Mouse (Mus musculus) thymus, postnatal 36 days (tissue): ENCODE results near the gene Bricd5.
"Not testable (repeated sequence)": the region's sequence is repeated elsewhere in the genome, so short reads cannot be mapped to it uniquely, and the experiment has no call there.

Experiments used
- DNase-seq, 2 experiments: peaks; one replicate each; pipeline ENCODE4 v3.0.0; 2022; ENCODE audit warnings: mixed read lengths in 2 of 2

Gene Bricd5

DNA sequence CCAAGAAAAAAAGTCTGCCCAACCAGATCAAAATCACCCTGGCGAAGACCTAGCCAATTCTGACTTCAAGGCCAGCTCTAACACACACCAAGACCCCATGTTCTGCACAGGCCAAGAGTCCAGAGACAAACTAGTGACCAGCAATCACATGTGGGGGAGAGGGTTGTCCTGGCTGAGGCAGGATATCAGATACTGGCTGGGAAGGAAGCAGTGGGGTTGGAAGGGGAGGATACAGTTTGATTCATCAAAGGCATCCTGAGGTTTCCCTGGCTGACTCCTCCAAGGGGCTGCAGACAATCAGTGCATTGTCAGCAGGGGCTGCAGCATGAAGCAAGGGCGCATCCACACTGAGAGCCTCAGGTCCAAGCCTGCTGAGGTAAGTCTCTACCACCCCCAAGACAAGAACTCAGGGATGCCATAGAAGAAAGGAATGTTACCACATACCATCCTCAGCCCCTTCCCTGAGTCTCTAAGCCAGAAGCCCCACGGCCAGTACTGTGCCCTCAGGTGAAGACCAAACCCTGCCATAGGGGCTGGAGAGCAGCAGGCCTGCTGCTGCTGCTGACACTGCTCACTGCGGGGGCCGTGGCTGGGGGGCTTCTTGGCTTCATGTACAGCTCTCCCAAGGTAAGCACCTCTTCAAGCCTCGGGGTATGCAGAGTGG lies at the start of gene Bricd5:
Gene Bricd5 (plus strand): TSS at position 273 of the 664 bp plus-strand sequence.
- DNase-seq: no peak

- DNase-seq: no peak
These were observed 49.2 kb upstream of the Bricd5 start for GRCm38 (mm10) chr17:24424489-24424888.

DNA sequence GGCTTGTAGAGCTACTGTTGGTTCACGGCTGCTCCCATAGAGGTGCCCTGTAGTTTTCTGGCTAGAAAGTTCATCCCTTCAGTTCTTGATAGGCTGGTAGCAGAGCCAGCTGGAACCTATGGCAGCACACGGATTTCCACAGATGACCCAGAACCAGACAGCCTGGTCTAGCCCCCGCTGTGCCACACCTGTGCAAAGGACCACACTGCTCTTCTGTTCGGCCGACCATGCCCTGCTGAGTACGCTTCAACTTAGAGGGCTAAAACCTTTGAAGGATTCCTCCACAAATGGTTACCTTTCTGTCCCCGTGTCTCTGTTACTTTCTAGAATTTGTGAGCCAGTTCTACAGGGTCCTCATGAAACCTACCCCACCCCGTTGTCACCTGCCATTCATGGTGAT lies 48.4 kb upstream of the Bricd5 start:
- not testable (repeated sequence) for DNase-seq

DNA sequence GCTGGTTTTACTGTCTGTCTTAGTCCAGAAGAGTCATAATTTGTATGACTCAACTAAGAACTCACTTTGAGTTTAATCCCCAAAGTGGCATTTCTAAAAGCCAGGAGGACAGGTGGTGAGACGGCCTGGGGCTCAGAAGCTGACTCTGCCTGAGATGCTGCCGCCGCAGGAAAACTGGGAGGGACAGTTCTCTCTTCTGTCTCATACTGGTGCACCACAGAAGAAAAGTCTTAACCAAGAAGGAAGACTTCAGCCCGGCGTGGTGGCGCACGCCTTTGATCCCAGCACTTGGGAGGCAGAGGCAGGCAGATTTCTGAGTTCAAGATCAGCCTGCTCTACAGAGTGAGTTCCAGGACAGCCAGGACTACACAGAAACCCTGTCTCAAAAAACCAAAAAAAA lies 47.8 kb upstream of the Bricd5 start:
- DNase-seq: no peak

GRCm38 (mm10) chr17:24426471-24427169 lies 47.1 kb upstream of the Bricd5 start, which contains the start of gene Eci1:
Eci1 (plus strand) TSS chr17:24426641.
- peak; percentile 63 to 68 for DNase-seq

GRCm38 (mm10) chr17:24427170-24427557 lies 46.5 kb upstream of the Bricd5 start:
- no peak for DNase-seq

DNA sequence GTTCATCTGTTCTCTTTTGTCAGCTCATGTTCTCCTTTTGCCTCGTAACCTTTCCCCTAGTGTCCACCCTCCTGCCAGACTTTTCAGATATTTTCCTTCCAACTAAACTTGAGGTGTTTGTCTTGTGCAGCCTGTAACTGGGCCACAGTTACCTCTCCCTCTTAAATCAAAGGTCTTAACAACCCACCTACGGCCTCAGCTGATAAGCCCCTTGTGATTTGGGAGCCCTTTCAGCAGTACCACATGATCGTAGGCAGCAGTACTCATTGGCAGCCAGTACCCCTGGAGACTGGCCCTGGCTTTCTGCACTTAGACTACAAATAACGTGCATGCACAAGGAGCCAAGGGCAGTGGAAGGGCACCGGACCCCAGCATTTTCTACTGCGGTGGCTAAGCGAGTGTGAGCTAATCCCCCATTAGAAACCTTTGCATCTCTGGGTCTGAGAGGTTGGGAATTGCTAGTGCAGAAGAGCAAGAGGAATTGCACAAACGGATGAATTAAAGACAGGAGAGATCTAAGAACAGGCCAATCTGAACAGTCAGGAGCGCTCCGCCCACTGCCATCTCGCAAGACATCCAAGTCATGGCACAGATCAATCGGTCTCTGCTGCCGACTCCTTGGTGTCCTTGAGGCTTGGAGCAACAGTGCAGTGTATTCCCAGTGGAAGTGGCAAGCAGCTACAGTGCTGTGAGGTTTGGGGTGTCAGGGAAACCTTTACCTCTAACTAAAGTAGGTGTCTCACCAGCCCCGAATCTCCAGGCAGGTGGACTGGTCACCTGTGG lies 44.3 kb upstream of the Bricd5 start:
- DNase-seq: no peak

DNA sequence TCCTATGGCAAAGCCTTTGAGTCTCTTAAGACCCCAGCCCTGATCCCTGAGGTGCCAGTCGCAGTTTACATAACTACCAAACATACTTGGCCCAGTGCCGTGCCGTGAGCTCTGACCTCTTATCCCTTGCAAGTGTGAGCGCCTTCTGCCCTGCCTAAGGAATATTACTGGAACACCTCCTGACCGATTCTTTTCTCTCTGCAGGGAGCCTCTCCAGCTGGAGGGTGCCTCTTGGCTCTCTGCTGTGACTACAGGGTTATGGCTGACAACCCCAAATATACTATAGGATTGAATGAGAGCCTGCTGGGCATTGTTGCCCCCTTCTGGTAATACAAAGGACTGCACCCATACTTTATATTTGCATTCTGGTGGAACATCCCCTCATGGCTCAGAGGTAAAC lies 36.7 kb upstream of the Bricd5 start:
- no peak for DNase-seq

GRCm38 (mm10) chr17:24440377-24440776 lies 33.3 kb upstream of the Bricd5 start:
- DNase-seq: no peak

GRCm38 (mm10) chr17:24441148-24441547 lies 32.5 kb upstream of the Bricd5 start:
- no peak for DNase-seq

DNA sequence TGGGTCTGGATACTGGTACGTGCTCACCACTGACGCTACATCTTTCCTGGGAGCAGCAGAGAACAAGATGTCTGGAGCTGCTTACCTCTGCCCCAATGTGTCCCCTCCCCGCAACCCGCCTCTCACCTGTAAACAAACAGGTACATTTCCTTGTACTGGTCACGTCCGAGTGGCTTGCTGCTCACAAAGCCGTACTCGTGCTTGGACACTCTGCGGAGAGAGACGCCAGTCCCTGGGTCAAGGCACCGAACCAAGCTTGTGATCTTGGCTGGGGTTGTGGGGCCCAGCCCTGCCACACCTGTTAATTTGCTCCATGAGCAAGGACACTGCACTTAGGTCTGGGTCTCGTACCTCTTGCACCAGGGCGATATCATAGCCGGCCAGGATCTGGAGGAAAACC lies 31.6 kb upstream of the Bricd5 start:
- DNase-seq: no peak

DNA sequence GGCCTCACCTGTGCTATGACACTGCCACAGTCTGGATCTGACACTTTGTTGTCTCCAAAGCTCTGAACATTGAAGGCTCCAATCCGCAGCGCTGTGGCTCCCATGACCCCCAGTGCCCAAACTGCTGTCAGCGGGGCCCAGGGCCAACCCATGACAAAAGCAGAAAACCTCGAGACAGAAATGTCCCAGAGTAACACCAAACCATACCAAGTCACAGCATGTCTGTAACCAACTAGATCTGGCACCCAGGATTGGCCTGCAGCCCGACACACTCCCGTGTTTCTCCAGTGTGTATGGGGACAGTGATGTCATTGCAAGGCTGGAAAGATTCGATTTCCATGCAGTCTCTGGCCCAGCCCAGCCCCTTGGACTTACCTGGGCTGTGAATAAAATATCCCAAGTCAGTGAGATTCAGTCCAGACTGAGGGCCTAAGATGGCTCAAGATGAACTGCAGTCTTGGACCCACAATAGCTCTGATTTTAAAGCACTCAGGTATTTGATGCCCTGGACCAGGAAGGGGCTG lies 31.0 kb upstream of the Bricd5 start, which contains the start of gene Dnase1l2:
Gene Dnase1l2 (minus strand): TSS at position 474 of the 524 bp plus-strand sequence.
- DNase-seq: no peak

DNA sequence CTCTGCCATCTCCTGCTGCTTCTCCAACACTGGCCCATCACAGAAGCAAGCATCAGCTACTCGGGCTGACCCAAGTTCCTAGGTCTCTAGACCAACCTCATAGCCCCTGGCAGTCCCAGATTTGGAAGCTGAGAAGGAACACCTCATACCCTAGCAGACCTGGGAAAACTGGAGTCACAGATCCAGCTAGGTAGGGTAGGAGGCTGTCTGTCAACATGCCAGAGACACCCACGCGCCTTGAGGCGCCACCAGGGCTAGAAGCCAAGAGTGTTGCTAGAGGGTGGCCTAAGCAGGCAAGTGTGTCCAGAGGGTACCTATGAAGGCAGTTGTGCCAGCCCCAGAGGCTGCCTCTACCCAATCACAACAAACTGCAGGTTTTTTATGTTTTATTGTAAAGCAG lies 30.3 kb upstream of the Bricd5 start:
- DNase-seq: no peak

GRCm38 (mm10) chr17:24446590-24446989 lies 27.1 kb upstream of the Bricd5 start:
- DNase-seq: no peak

DNA sequence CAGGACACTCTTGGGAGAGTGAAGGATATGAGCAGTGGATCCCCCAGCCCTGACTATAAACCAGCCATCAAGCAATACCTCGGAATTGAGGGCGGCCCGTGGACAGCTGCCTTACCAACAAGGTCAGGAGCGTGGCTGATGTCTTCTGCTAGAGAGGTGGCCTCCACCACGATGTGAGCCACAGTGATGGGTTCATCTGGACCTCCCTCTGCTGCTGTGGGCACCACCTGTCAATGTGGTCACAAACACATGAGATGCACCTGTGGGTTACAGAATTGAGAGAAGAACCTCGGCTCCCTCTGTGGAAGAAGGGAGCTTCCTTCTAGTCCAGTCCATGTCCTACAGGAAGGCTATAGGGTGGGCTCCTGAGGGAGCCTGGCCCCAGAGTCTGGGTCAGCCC lies 24.2 kb upstream of the Bricd5 start:
- no peak for DNase-seq

DNA sequence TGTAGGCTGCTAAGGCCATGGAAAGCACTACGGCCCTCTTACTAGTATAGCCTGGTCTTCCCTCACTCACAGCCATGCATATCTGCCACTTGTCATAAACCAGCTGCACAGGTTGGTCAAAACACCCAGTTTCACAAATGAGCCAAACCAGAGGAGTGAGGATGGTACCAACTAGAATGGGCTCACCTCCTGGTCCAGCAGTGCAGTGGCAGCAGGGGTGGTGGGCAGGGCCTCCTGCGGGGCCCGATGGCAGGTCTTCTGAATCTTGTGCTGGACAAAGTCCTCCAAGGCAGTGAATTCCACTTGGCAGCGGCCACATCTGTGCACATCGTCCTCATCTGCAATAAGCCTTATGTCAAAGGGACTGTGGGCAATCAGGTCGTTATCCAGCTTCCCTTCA lies 22.5 kb upstream of the Bricd5 start:
- no peak for DNase-seq

DNA sequence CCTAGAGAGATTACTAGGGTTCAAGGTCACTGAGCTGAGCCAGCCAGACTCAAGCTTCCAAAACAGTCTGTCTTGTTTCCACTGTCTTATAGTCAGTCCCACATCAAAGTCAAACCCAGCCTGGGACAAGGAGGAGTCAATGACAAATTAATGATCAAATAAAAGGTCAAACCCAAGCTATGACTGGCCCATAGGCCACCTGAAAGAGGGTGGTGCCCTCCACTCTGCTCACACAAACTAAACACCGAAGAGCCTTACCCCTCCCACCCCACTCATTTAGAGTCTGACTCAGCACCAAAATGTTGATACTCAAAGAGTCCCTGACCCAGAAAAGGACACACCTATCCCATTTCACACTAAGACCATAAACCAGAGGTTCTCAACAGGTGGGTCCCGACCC lies 20.3 kb upstream of the Bricd5 start:
- DNase-seq: no peak

GRCm38 (mm10) chr17:24454218-24454755 lies 19.4 kb upstream of the Bricd5 start:
- no peak for DNase-seq

DNA sequence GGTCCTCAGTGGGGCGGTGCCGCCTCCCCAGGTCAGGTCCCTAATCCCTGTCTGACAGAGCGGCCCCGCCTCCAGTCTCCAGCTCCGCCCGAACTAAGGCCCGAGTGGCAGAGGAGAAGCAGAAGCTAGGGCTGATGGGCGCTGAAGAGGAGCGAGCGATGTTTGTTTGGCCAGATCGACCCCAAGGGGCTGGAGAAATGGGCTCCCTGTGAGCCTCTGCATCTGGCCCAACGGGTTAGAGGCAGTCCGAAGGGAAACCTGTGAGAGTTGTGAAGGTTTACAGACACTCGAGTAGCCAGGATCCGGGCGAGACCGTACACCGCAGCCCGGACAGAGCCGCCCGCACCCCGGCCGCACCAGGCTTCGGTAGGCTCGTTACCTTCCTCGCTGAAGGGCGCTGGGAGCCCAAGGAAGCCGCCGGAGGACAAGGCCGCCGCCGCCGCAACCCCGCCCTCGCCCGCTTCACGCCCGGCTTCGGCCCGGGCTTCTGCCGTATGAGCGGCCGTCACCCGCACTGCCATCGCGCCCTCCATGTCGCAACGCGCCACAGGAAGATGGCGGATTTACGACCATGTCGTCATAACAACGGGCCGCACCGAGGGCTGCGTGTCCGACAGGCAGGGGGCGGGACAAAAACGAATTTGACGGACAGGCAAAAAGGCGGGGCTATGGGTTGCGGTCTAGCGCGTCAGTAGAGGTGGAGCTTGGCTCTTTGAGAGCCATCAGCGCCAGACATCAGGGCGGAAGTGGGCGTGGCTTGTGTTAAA lies 18.7 kb upstream of the Bricd5 start:
- DNase-seq: peak; percentile 98 to 99

DNA sequence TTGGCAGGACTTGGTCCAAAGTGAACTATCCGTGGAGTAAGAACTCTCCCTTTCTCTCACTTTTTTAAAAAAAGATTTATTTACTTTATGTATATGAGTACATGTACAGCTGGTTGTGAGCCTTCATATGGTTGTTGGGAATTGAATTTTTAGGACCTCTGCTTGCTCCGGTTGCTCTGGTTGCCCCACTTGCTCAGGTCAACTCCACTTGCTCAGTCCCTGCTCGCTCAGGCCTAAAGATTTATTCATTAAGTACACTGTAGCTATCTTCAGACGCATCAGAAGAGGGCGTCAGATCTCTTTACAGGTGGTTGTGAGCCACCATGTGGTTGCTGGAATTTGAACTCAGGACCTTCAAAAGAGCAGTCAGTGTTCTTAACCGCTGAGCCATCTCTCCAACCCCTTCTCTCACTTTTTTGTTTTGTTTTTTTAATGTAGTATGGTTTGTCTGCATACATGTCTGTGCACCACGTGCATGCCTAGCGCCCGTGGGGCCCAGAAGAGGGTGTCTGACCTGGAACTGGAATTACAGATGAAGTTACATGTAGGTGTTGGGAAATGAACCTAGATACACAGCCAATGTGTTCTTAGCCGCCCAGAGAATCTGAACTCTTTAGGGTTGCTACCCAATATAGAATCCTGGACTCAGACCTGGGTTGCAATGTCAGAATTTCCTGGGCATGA lies 18.0 kb upstream of the Bricd5 start:
- DNase-seq: not testable (repeated sequence)

- DNase-seq: no peak
These were observed 12.1 kb upstream of the Bricd5 start for GRCm38 (mm10) chr17:24461580-24461979.

GRCm38 (mm10) chr17:24462932-24463331 lies 10.8 kb upstream of the Bricd5 start:
- no peak for DNase-seq
